Mouse (Mus musculus) intestine, postnatal 0 days (tissue): ENCODE measurements around the gene Htra1. TPM values are rescaled to one million over a fixed set of nuclear protein-coding genes. Genes with fewer than 3 reads are reported as not detected.

Experiments used
- ATAC-seq: fragments of 200-750 bp; cut with Nextera tagmentation; 2 replicates; pipeline ENCODE4 v1.8.0; 2017; ENCODE audit warnings: mild to moderate bottlenecking, moderate TSS enrichment, moderate library complexity
- H3K27ac ChIP-seq: fragments of 300-500 bp; sonication (generic); 2 replicates; pipeline ENCODE4 v1.5.1; 2014; ENCODE audit warnings: mild to moderate bottlenecking, low read depth, low read length, moderate library complexity
- H3K27me3 ChIP-seq: fragments of 300-500 bp; sonication (generic); replicated peaks from 2 replicates; pipeline ENCODE4 v1.6.1; 2014; ENCODE audit warnings: low read length, mixed read lengths; ENCODE audit not compliant: control insufficient read depth, insufficient read depth
- H3K36me3 ChIP-seq: fragments of 300-500 bp; sonication (generic); 2 replicates; pipeline ENCODE4 v1.6.1; 2014; ENCODE audit warnings: mild to moderate bottlenecking, moderate library complexity; ENCODE audit not compliant: control insufficient read depth, insufficient read depth
- H3K4me1 ChIP-seq: fragments of 300-500 bp; sonication (generic); replicated peaks from 2 replicates; pipeline ENCODE4 v1.6.1; 2014; ENCODE audit warnings: antibody characterized with exemption, low read length, mixed read lengths; ENCODE audit not compliant: control insufficient read depth, insufficient read depth
- H3K4me2 ChIP-seq: fragments of 300-500 bp; sonication (generic); replicated peaks from 2 replicates; pipeline ENCODE4 v1.6.1; 2014; ENCODE audit warnings: low read depth, mild to moderate bottlenecking, moderate library complexity
- H3K4me3 ChIP-seq: fragments of 300-500 bp; sonication (generic); 2 replicates; pipeline ENCODE4 v1.5.1; 2014; ENCODE audit warnings: low read depth, low read length
- H3K9ac ChIP-seq: fragments of 300-500 bp; sonication (generic); 2 replicates; pipeline ENCODE4 v1.6.1; 2014; ENCODE audit warnings: mild to moderate bottlenecking, low read depth, low read length
- H3K9me3 ChIP-seq: fragments of 300-500 bp; sonication (generic); 2 replicates; pipeline ENCODE4 v1.6.1; 2016; ENCODE audit warnings: mixed run types; ENCODE audit not compliant: control insufficient read depth
- CTCF ChIP-seq: sonication (generic); IDR thresholded peaks from 2 replicates; pipeline ENCODE4 v1.5.1; 2016; ENCODE audit warnings: low read depth, mild to moderate bottlenecking, control low read depth, antibody characterized with exemption, moderate library complexity
- WGBS: fragments of 180-500 bp; shearing (Covaris S2); extraction: QIAGEN DNeasy Blood & Tissue Kit; methylation state at CpG from one replicate; pipeline ENCODE4 v1.1.7; 2014; 5-methylcytosine and 5-hydroxymethylcytosine counted together
- polyA plus RNA-seq: library from polyadenylated mRNA; unstranded; fragments of >200 nt; fragmentation: Nextera tagmentation; extraction: Ambion mirVana; gene quantifications from 2 replicates; pipeline ENCODE4 v1.2.1, GENCODE M21; 2015

The Htra1 gene
- polyA plus RNA-seq, 1 experiment from 2014 or later: 15.5 TPM

- no peak for ATAC-seq
- WGBS: 73% methylated on average over 6 of the region's 6 CpGs
These were observed 31.0 kb downstream of the Htra1 start for GRCm38 (mm10) chr7:130966876-130967275.

GRCm38 (mm10) chr7:130967901-130968300 lies 32.0 kb downstream of the Htra1 start:
- 85% methylated on average over 6 of the region's 6 CpGs for WGBS
- no peak overlapping the region for H3K9ac ChIP-seq
- no peaks in the 10 kb centered on the region for H3K9me3 ChIP-seq
- no peak for TF ChIP-seq CTCF
- H3K4me1 ChIP-seq: no peaks in the 10 kb centered on the region
- no peak overlapping the region for H3K4me2 ChIP-seq
- no peaks in the 10 kb centered on the region for H3K36me3 ChIP-seq
- ATAC-seq: no peak
- H3K4me3 ChIP-seq: no peak overlapping the region
- H3K27me3 ChIP-seq: no peaks in the 10 kb centered on the region
- H3K27ac ChIP-seq: no peak overlapping the region

More at GRCm38 (mm10) chr7:130966876-130967275, 31.0 kb downstream of the Htra1 start:
- H3K9me3 ChIP-seq: no peaks in the 10 kb centered on the region
- no peak overlapping the region for H3K27ac ChIP-seq
- no peak for TF ChIP-seq CTCF
- H3K4me1 ChIP-seq: no peaks in the 10 kb centered on the region
- no peak overlapping the region for H3K4me3 ChIP-seq
- no peaks in the 10 kb centered on the region for H3K27me3 ChIP-seq
- H3K4me2 ChIP-seq: no peak overlapping the region
- no peaks in the 10 kb centered on the region for H3K36me3 ChIP-seq
- no peak overlapping the region for H3K9ac ChIP-seq

GRCm38 (mm10) chr7:130968537-130968936 lies 32.6 kb downstream of the Htra1 start:
- no peak for ATAC-seq
- peak; percentile 53 for TF ChIP-seq CTCF
- WGBS: 52% methylated on average over 7 of the region's 7 CpGs
- H3K36me3 ChIP-seq: no peaks in the 10 kb centered on the region
- no peaks in the 10 kb centered on the region for H3K27me3 ChIP-seq
- no peak overlapping the region for H3K4me3 ChIP-seq
- no peak overlapping the region for H3K9ac ChIP-seq
- no peak overlapping the region for H3K27ac ChIP-seq
- no peak overlapping the region for H3K4me2 ChIP-seq
- H3K4me1 ChIP-seq: no peaks in the 10 kb centered on the region
- H3K9me3 ChIP-seq: no peaks in the 10 kb centered on the region

GRCm38 (mm10) chr7:130969076-130969475 lies 33.2 kb downstream of the Htra1 start:
- 89% methylated on average over 5 of the region's 5 CpGs for WGBS
- H3K9ac ChIP-seq: no peak overlapping the region
- no peaks in the 10 kb centered on the region for H3K36me3 ChIP-seq
- no peak for TF ChIP-seq CTCF
- H3K27ac ChIP-seq: no peak overlapping the region
- H3K4me2 ChIP-seq: no peak overlapping the region
- no peaks in the 10 kb centered on the region for H3K4me1 ChIP-seq
- no peaks in the 10 kb centered on the region for H3K27me3 ChIP-seq
- H3K9me3 ChIP-seq: no peaks in the 10 kb centered on the region
- H3K4me3 ChIP-seq: no peak overlapping the region
- ATAC-seq: no peak

- no peak overlapping the region for H3K9ac ChIP-seq
- no peaks in the 10 kb centered on the region for H3K27me3 ChIP-seq
- TF ChIP-seq CTCF: no peak
- no peak for ATAC-seq
- 37% methylated on average over 3 of the region's 3 CpGs for WGBS
- no peaks in the 10 kb centered on the region for H3K4me1 ChIP-seq
- H3K4me3 ChIP-seq: no peak overlapping the region
- no peaks in the 10 kb centered on the region for H3K36me3 ChIP-seq
- H3K27ac ChIP-seq: no peak overlapping the region
- no peaks in the 10 kb centered on the region for H3K9me3 ChIP-seq
- no peak overlapping the region for H3K4me2 ChIP-seq
These were observed 33.6 kb downstream of the Htra1 start for GRCm38 (mm10) chr7:130969507-130969906.

- Histone ChIP-seq H3K4me1 (no peaks in the 10 kb centered on the region), H3K4me3 (no peak overlapping the region), H3K9me3 (no peaks in the 10 kb centered on the region), H3K9ac (no peak overlapping the region), H3K36me3 (no peaks in the 10 kb centered on the region), H3K27me3 (no peaks in the 10 kb centered on the region), H3K4me2 (no peak overlapping the region), H3K27ac (no peak overlapping the region)
- no peak for ATAC-seq
- no peak for TF ChIP-seq CTCF
- 87% methylated on average over 9 of the region's 9 CpGs for whole genome bisulfite sequencing
These were observed 36.9 kb downstream of the Htra1 start for GRCm38 (mm10) chr7:130972767-130973166.
